Mouse (Mus musculus): Measurements from ENCODE around the gene Pknox2.

DNA sequence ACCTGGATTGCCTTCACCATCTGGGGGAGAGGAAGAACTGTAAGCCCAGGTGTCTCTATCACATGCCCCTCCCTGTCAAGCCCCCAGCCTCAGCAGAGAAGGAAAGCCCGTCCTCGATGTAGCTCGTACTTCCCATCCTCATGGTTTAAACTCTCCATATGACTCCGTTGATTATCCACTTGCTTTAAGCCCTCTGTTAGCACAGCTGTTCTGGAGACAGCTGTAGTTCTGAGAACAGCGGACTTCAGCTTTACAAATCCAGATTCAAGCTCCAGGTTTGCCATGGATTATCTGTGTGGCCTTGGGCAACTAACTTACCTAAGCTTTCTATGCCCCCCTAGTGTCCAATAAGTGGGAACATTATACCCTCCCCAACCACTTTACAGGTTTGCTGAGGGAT is 223.5 kb downstream of the Pknox2 start:
- TF ChIP-seq CTCF (IDR thresholded peaks at IDR 0.05; ENCODE audit: control insufficient read depth, insufficient read depth, insufficient replicate concordance, low read depth, low read length) (no peak), POLR2A (IDR thresholded peaks at IDR 0.05; ENCODE audit: control insufficient read depth, low read depth, low read length) (no peak)
